Mouse (Mus musculus) neural tube, embryonic 15.5 days (tissue): Measurements from ENCODE around the gene Cenpq. TPM values are rescaled to one million over a fixed set of nuclear protein-coding genes. Genes with fewer than 3 reads are reported as not detected.

Experiments
- ATAC-seq: fragments of 200-750 bp; cut with Nextera tagmentation; 2 replicates; pipeline ENCODE4 v1.8.0; 2017; ENCODE audit warnings: mild to moderate bottlenecking, moderate TSS enrichment, moderate library complexity; ENCODE audit not compliant: low FRiP score
- H3K27ac ChIP-seq: fragments of 300-500 bp; sonication (generic); replicated peaks from 2 replicates; pipeline ENCODE4 v1.5.1; 2015; ENCODE audit warnings: mild to moderate bottlenecking, inconsistent platforms
- H3K27me3 ChIP-seq: fragments of 300-500 bp; sonication (generic); replicated peaks from 2 replicates; pipeline ENCODE4 v1.6.1; 2015; ENCODE audit warnings: inconsistent platforms
- H3K36me3 ChIP-seq: fragments of 300-500 bp; sonication (generic); 2 replicates; pipeline ENCODE4 v1.6.1; 2015; ENCODE audit warnings: inconsistent platforms
- H3K4me1 ChIP-seq: fragments of 300-500 bp; sonication (generic); 2 replicates; pipeline ENCODE4 v1.6.1; 2015; ENCODE audit warnings: inconsistent platforms
- H3K4me2 ChIP-seq: fragments of 300-500 bp; sonication (generic); 2 replicates; pipeline ENCODE4 v1.6.1; 2015; ENCODE audit warnings: inconsistent platforms, mild to moderate bottlenecking, moderate library complexity
- H3K4me3 ChIP-seq: fragments of 300-500 bp; sonication (generic); replicated peaks from 2 replicates; pipeline ENCODE4 v1.5.1; 2015; ENCODE audit warnings: mild to moderate bottlenecking, inconsistent platforms
- H3K9ac ChIP-seq: fragments of 300-500 bp; sonication (generic); replicated peaks from 2 replicates; pipeline ENCODE4 v1.6.1; 2015; ENCODE audit warnings: mild to moderate bottlenecking, inconsistent platforms
- H3K9me3 ChIP-seq: fragments of 300-500 bp; sonication (generic); replicated peaks from 2 replicates; pipeline ENCODE4 v1.6.1; 2016; ENCODE audit warnings: inconsistent platforms
- WGBS: fragments of 180-500 bp; shearing (Covaris S2); methylation state at CpG from one replicate; pipeline ENCODE4 v1.1.7; 2015; ENCODE audit warnings: mixed read lengths; 5-methylcytosine and 5-hydroxymethylcytosine counted together
- polyA plus RNA-seq: library from polyadenylated mRNA; unstranded; fragments of >200 nt; fragmentation: Nextera tagmentation; extraction: Ambion mirVana; gene quantifications from 2 replicates; pipeline ENCODE4 v1.2.1, GENCODE M21; 2015

The Cenpq gene
- polyA plus RNA-seq, result 10.0 and 14.0 TPM in 2 replicates

DNA sequence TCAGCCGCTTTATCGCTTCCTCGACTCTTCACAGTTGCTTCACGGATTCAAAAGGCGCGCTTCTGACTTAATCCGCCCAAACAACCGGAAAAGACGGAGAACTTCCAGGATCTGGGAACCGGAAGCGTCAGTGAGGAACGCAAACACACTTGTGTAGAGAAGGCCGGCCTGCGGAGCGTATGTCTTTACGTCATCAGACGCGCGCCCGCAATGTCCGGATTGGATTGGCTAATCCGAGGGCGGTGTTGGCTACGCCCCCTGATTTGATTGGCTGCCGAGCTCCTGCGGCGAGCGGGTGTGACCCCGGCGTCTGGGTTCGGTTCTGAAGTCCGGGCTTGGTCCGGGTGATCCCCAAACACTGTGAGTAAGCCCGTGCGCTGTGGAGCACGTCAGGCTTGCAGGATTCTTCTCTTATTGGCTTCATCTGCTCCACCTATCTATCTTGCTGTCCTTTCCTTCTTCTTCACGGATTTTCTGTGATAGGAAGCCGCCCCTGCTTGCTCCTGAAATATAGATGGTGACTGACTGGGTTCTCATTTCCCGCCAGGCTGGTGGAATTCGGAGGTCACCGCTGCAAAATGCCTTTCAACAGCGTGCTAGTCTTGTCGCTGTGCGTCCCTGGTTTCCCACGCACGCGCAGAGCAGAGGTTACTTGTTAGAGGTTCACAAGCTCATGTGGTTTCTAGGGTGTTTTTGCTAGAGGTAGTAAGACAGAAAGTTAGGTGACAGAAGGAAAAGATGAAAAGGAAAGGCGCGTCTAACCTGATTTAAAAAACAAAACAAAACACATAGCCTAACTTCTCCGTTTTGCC, at the start of gene Cenpq, which contains the start of gene Mut:
Gene Cenpq, minus strand, starts transcription at position 628 of the 812 bp plus-strand sequence.
Gene Mut, plus strand, starts transcription at position 266 of the 812 bp plus-strand sequence.
- Histone ChIP-seq H3K36me3 (peaks cover 9% of the 10 kb centered on the region), H3K4me2 (peak within 1 kb of the TSS; percentile 88), H3K4me1 (peaks cover 14% of the 10 kb centered on the region), H3K4me3 (peak within 1 kb of the TSS; percentile 70), H3K9ac (peak within 1 kb of the TSS; percentile 79), H3K27ac (peak within 1 kb of the TSS; percentile 97), H3K27me3 (no peaks in the 10 kb centered on the region), H3K9me3 (no peaks in the 10 kb centered on the region)
- peak; percentile 100 for ATAC-seq
- WGBS, result under 1% methylated on average over 50 of the region's 50 CpGs

DNA sequence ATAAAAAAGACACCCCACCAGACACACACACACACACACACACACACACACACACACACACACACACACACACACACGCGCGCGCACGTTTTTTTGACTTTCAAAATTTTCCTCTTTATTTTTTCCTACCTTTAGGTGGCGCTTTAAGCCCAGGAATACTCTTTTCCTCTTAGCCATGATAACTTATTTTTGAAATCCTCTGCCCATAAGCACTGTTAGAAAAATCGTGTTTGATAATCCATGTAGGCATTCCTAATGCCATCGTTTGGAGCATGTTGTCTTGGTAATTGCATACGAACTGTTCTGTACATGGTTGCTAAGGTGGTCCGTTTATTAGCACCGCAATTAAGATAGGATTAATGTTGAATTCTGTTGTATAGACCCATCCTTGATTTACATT, 43.1 kb upstream of the Cenpq start:
- Histone ChIP-seq H3K4me1 (no peaks in the 10 kb centered on the region), H3K9me3 (no peaks in the 10 kb centered on the region), H3K36me3 (no peaks in the 10 kb centered on the region), H3K4me3 (no peak overlapping the region), H3K9ac (no peak overlapping the region), H3K27ac (no peak overlapping the region), H3K4me2 (no peak overlapping the region), H3K27me3 (no peaks in the 10 kb centered on the region)
- peak; percentile 74; the same call in 1 of the 2 replicates for ATAC-seq
- 62% methylated on average over 11 of the region's 11 CpGs for WGBS

DNA sequence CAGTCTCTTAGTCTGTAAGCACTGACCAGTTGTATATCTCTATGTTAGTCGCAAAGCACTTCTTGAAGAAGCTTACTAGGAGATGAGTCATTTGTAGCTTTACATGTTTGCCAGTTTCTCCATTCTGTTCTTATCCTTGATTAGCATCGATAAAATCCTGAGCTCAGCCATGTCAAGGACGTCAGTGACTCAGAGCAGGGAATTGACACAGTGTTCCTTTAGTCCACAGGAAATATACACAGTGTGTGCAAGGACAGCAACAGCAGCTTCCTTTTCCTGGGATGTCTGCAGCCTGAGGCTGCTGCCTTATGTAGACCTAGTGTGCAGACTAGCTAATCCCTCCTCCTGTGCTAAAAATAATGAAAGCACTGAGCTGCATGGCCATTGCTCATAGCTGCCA, 13.7 kb upstream of the Cenpq start:
- peaks cover 57% of the 10 kb centered on the region for H3K36me3 ChIP-seq
- H3K4me2 ChIP-seq, result no peak overlapping the region
- H3K4me1 ChIP-seq, result no peaks in the 10 kb centered on the region
- H3K9ac ChIP-seq, result no peak overlapping the region
- WGBS, result 94% methylated on average over 3 of the region's 3 CpGs
- H3K27me3 ChIP-seq, result no peaks in the 10 kb centered on the region
- no peak overlapping the region for H3K4me3 ChIP-seq
- no peak overlapping the region for H3K27ac ChIP-seq
- no peaks in the 10 kb centered on the region for H3K9me3 ChIP-seq
- ATAC-seq, result no peak

DNA sequence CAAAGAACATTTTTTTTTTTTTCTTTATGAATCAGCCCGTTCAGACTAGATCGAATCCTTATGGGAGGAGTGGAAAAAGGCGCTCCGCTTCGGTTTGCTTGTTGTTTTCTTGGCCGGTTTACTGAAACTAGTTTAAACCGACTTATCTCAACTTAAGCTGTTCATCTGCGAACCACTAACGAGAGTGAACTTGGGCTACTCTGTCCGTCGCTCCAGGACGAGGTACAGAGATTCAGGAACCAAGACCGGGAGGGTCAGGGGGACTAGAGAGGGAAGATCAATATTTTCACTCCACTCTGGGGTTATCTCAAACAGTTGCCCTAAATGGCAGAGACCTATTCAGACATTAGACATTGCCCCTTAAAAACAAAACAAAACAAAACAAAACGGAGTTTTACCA, 862 bp downstream of the Cenpq start:
- peak overlapping the region; percentile 70 for H3K4me3 ChIP-seq
- H3K9ac ChIP-seq, result peak overlapping the region; percentile 37
- peak overlapping the region; percentile 88 for H3K4me2 ChIP-seq
- no peaks in the 10 kb centered on the region for H3K27me3 ChIP-seq
- H3K27ac ChIP-seq, result no peak overlapping the region
- H3K9me3 ChIP-seq, result no peaks in the 10 kb centered on the region
- H3K36me3 ChIP-seq, result peaks cover 11% of the 10 kb centered on the region
- peak; percentile 9 for ATAC-seq
- peaks cover 14% of the 10 kb centered on the region for H3K4me1 ChIP-seq
- WGBS, result 1% methylated on average over 14 of the region's 14 CpGs

DNA sequence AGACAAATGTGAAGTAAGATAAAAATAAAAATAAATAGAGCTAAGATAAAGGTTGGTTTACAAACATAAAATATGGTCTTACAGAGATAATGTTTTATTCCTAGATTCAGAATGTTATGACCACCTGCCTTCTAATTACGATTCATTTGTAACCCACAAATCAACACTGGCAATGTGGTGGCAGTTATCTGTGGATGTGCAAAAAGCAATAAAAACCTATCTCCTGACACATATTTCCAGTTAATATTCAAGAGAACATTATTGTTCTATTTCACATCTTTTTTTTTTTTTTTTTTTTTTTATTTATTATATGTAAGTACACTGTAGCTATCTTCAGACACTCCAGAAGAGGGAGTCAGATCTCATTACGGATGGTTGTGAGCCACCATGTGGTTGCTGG, 19.3 kb downstream of the Cenpq start:
- H3K4me1 ChIP-seq, result no peaks in the 10 kb centered on the region
- no peak overlapping the region for H3K4me2 ChIP-seq
- H3K27me3 ChIP-seq, result no peaks in the 10 kb centered on the region
- WGBS, result 100% methylated on average over 1 of the region's 2 CpGs
- no peak for ATAC-seq
- H3K36me3 ChIP-seq, result no peaks in the 10 kb centered on the region
- H3K4me3 ChIP-seq, result no peak overlapping the region
- H3K9ac ChIP-seq, result no peak overlapping the region
- H3K27ac ChIP-seq, result no peak overlapping the region
- H3K9me3 ChIP-seq, result no peaks in the 10 kb centered on the region

DNA sequence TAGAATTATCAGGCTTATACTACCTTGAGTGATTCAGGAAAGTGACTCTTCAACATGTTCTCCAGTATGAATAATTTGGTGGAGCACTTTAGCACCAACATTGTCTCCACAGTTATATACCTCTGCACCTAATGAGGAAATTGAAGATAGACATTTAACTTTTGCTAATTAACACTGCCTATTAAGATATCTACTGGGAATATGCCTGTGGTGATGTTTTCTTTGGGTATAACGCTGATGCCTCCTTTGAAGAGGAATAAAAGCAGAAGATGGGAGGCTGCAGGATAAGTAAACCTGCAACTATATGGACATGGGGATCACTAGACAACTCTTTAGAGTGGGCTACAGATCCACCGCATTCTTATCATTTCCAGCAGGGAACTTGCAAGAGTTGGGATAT, 20.6 kb downstream of the Cenpq start, which contains the start of gene Glyatl3:
Gene Glyatl3, minus strand, starts transcription at position 101 of the 400 bp plus-strand sequence.
- Histone ChIP-seq H3K4me3 (no peak within 1 kb of the TSS), H3K36me3 (no peaks in the 10 kb centered on the region), H3K27me3 (no peaks in the 10 kb centered on the region), H3K9ac (no peak within 1 kb of the TSS), H3K27ac (no peak within 1 kb of the TSS), H3K4me1 (no peaks in the 10 kb centered on the region), H3K4me2 (no peak within 1 kb of the TSS), H3K9me3 (no peaks in the 10 kb centered on the region)
- 90% methylated on average over 2 of the region's 2 CpGs for WGBS
- no peak for ATAC-seq

DNA sequence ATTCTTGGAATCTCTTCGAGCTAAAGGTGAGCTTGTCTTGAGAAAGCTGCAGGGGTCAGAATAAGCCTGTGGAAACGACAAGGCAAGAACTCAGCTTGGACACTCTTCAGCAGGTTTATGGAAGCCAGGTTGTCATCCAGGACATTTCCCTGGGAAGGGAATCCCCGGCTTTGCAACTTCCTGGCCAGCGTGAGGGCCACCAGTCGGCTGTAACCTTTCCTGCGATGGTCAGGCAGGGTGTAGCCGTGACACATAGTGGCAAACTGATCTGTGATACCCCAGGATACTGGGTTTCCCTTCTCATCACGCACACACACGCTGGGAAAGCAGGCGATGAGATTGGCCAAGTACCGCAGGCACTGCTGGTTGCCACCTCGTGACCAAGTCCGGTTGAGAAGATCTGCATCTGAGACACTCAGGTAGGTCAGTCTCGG, 30.1 kb downstream of the Cenpq start:
- no peaks in the 10 kb centered on the region for H3K36me3 ChIP-seq
- H3K4me2 ChIP-seq, result peak overlapping the region; percentile 45
- no peaks in the 10 kb centered on the region for H3K9me3 ChIP-seq
- no peaks in the 10 kb centered on the region for H3K4me1 ChIP-seq
- ATAC-seq, result no peak; the same call in 1 of the 2 replicates
- H3K27ac ChIP-seq, result no peak overlapping the region
- 0 out of 2 replicates have a peak overlapping the region, but pooled peaks have one; percentile 12 for H3K4me3 ChIP-seq
- H3K27me3 ChIP-seq, result no peaks in the 10 kb centered on the region
- WGBS, result 14% methylated on average over 14 of the region's 14 CpGs
- H3K9ac ChIP-seq, result no peak overlapping the region

DNA sequence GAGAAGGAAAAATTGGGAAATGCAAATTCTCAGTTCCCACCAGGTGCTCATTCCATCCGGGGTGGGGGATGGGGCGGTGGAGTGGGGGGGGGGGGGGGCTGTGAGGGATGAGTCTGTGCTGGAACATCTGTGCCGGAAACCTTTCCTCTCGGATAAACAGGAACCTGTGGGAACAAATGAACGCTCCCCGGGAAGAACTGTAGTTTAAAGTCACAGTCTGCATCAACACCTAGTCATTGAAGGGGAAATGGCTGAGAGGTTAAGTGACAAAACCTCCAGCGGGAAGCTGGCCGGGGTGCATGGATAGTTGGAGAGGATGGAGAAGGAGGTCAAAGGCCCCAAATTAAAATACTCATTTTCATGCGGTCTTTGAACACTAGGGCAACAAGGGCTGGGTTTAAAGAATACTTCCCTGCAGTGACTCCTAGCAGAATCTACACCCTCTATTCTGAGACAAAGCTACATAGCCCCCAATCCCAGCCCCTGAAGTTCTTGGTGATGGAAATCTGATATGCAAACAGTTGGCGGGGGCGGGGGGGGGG, 30.7 kb downstream of the Cenpq start:
- H3K4me3 ChIP-seq, result no peak overlapping the region
- H3K4me2 ChIP-seq, result peak overlapping the region; percentile 45; the same call in 1 of the 2 replicates
- H3K9ac ChIP-seq, result no peak overlapping the region
- H3K9me3 ChIP-seq, result no peaks in the 10 kb centered on the region
- H3K27ac ChIP-seq, result no peak overlapping the region
- H3K36me3 ChIP-seq, result no peaks in the 10 kb centered on the region
- WGBS, result 14% methylated on average over 11 of the region's 11 CpGs
- peak; percentile 24 for ATAC-seq
- no peaks in the 10 kb centered on the region for H3K27me3 ChIP-seq
- no peaks in the 10 kb centered on the region for H3K4me1 ChIP-seq

DNA sequence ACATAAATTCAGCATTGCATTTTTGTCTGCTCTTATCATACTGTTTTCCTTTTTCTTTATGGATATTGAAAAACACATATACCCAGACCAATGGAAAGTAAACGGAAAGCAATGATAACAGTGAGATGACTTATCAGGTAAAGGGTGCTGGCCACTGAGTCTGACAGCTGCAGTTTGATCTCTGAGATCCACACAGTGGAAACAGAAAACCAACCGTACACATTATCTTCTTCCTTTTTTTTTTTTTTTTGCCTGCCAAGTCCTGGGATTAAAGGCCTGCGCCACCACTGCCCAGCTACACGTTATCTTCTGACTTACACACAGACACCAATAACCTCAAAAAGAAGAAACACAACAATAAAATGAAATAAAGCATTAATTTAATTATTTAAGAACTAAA, 31.5 kb downstream of the Cenpq start:
- 78% methylated on average over 4 of the region's 4 CpGs for WGBS
- no peaks in the 10 kb centered on the region for H3K4me1 ChIP-seq

DNA sequence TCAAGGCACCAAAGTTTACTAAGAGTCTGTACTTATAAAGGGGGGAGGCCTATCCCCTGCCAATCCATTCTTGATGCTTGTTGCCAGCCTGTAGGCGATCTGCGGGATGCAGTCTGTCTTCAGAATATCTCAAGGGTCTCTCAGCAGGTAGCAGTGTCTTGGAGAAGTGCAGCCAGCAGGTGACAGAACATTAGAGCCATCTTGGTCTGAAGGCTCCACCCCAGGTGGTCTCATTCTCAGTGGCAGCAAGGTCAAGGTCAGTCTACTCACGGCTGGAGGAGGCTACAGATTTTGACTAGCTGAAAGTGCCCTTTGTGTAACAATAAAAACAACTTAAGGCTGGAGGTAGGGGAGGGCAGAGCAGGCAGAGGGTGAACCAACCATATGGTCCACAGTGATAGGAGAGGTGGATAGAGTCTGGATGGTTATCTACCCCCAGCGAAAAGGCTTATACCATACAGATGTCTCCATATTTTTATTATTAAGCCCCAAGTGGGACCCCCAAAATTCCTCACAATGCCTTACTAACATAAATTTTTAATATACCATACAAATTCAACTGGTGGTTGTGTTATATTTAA, 35.0 kb downstream of the Cenpq start:
- no peak overlapping the region for H3K4me3 ChIP-seq
- no peaks in the 10 kb centered on the region for H3K9me3 ChIP-seq
- H3K9ac ChIP-seq, result no peak overlapping the region
- no peaks in the 10 kb centered on the region for H3K27me3 ChIP-seq
- no peak overlapping the region for H3K4me2 ChIP-seq
- H3K27ac ChIP-seq, result no peak overlapping the region
- 43% methylated on average over 4 of the region's 4 CpGs for WGBS
- H3K36me3 ChIP-seq, result no peaks in the 10 kb centered on the region
- no peaks in the 10 kb centered on the region for H3K4me1 ChIP-seq
- no peak for ATAC-seq

More for the DNA sequence above, 31.5 kb downstream of the Cenpq start:
- Histone ChIP-seq H3K27ac (no peak overlapping the region), H3K9ac (no peak overlapping the region), H3K9me3 (no peaks in the 10 kb centered on the region), H3K27me3 (no peaks in the 10 kb centered on the region), H3K4me3 (no peak overlapping the region), H3K36me3 (no peaks in the 10 kb centered on the region), H3K4me2 (no peak overlapping the region)
- ATAC-seq, result no peak

DNA sequence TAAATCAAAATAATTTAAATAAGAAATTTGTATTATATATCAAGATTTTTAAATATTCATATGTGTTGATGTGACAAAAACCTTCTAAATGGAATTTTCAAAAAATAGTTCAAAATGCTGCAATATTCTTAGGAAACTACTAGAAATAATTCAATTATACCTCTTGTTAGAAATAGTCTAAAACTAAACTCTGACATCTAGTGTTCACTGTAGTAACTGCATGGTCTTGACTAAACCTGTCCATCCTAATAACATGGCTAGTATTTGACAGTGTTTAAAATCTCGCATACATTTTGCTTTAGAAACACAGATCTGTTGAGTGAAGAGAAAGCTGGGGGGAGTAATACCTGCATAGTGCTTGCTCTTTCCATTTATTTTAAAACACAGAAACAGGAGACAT, 38.0 kb downstream of the Cenpq start:
- ATAC-seq, result no peak
- Histone ChIP-seq H3K27me3 (no peaks in the 10 kb centered on the region), H3K4me1 (no peaks in the 10 kb centered on the region), H3K9ac (no peak overlapping the region), H3K36me3 (no peaks in the 10 kb centered on the region), H3K4me3 (no peak overlapping the region), H3K9me3 (no peaks in the 10 kb centered on the region), H3K4me2 (no peak overlapping the region), H3K27ac (no peak overlapping the region)
- 84% methylated on average over 1 of the region's 1 CpGs for WGBS
